Mouse (Mus musculus): ENCODE measurements at regions not wholly inside any gene's neighbourhood (a gene's known extent, or its start where the extent isn't known, plus 50 kb on each side); places are given as distances from the start of the nearest gene placed in this dataset.
"Not testable (repeated sequence)": the region's sequence is repeated elsewhere in the genome, so short reads cannot be mapped to it uniquely, and the experiment has no call there.

DNA sequence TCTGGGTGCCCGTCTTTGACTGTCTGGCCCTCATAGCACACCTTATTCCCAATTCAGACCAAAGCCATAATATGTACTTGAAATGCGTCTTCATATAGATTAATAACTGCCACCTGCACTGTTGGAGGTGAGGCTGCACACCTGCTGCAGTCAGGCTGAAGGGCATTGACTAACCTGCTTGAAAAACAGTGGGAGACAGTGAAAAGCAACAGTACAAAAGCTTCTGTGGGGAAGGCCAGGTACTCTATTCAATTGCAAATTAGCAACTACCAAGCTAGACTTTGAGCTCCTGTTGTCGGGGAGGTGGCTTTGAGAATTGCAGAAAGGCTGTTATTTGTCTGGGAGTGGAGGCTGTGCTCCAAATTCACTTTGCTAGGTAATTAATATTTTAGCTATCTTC, 181.4 kb downstream of the Cdh9 start:
- TF ChIP-seq POLR2A (IDR thresholded peaks at IDR 0.05; ENCODE audit: control insufficient read depth, low read depth, low read length); CTCF (IDR thresholded peaks at IDR 0.05; ENCODE audit: control insufficient read depth, insufficient read depth, insufficient replicate concordance, low read depth, low read length): not testable (repeated sequence)
